Mouse (Mus musculus): Measurements from ENCODE around the gene Fitm2. TPM values are rescaled to one million over a fixed set of nuclear protein-coding genes. Genes with fewer than 3 reads are reported as not detected.

Gene Fitm2
- polyA plus RNA-seq (2012): 6.0 and 6.7 TPM in 2 replicates

DNA sequence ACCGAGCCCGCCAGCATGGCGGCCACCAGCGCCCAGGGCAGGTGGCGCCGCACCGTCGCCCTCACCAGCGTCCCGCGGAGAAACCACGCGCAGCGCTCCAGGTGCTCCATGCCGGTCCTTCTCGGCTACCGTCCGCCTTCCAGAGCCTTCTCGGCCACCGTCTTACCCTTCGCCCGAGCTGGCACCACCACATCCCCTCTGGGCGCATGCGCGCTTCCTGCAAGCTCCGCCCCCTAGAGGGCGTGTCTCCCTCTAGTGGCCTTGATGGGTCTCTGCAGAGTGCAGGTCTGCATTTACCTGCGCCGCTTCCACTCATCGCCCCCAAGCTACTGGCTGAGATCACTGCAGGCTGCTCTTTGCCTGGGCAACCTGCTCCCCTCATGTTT lies at the start of gene Fitm2:
TSS of gene Fitm2 (minus strand) at position 164 of the 386 bp plus-strand sequence.
- TF ChIP-seq GATA1 (IDR thresholded peaks at IDR 0.05; ENCODE audit: low read length): no peak

GRCm38 (mm10) chr2:163506300-163507004 lies 34.0 kb upstream of the Fitm2 start, which contains the start of gene Hnf4a:
Gene Hnf4a, plus strand, starts transcription at chr2:163506808.
- TF ChIP-seq GATA1 (IDR thresholded peaks at IDR 0.05; ENCODE audit: low read length): no peak

DNA sequence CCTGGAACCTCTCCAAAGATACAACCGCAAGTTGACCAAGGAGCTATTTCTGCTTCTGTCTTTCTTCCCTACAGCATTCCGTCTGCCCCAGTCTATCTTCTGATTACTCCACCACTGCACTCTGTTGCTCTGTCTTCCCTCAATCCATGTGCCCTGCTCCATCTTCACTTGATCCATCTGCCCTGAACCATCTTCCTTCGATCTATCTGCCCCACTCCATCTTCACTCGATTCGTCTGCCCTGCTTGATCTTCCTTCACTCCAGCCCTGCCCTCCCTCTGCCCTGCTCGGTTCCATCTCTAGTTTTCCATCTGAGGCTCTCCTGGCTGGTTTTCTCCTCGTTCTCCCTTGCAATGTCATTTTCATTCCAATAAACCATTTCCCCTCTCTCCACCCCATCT lies 30.8 kb upstream of the Fitm2 start:
- no peak for TF ChIP-seq GATA1 (IDR thresholded peaks at IDR 0.05; ENCODE audit: low read length)

- no peak for TF ChIP-seq GATA1 (IDR thresholded peaks at IDR 0.05; ENCODE audit: low read length)
Observed at GRCm38 (mm10) chr2:163502219-163502618, 29.8 kb upstream of the Fitm2 start.

DNA sequence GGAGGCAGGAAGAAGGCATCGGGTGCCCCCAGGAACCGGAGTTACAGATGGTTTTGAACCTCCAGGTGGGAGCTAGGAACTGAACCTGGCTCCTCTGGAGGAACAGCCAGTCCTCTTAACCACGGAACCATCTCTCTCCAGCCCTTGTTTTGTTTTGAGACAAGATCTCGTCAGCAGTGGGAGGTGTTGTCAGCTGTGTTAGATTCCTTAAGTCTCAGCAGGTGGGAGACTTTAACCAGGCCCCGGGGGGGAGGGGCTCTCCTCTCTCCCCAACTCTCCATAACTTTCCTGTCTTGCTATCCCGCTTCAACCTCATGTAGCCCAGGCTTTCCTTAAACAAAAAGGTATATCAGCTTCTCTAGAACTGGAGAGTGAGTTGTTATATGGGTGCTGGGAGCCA lies 22.0 kb upstream of the Fitm2 start:
- TF ChIP-seq GATA1 (IDR thresholded peaks at IDR 0.05; ENCODE audit: low read length): no peak

DNA sequence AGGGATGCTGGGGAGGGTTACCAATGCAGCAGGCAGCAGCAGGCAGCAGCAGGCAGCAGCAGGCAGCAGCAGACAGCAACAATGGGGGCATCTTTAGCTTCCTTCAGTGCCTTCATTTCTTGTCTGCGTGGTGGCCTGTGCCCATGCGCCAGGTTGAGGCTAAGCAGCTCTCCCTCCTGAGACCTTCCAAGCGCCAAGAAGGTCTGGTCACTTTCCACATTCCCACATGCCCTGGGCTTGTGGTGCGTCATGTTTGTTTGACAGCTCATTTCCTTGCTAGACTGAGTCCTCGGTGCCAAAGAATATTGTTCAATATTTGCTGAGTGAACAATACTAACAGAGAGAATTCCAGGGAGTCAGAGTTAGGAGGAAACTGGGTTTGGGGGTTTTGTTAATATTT lies 21.5 kb upstream of the Fitm2 start:
- no peak for TF ChIP-seq GATA1 (IDR thresholded peaks at IDR 0.05; ENCODE audit: low read length)

GRCm38 (mm10) chr2:163493031-163493430 lies 20.6 kb upstream of the Fitm2 start:
- TF ChIP-seq GATA1 (IDR thresholded peaks at IDR 0.05; ENCODE audit: low read length): no peak

DNA sequence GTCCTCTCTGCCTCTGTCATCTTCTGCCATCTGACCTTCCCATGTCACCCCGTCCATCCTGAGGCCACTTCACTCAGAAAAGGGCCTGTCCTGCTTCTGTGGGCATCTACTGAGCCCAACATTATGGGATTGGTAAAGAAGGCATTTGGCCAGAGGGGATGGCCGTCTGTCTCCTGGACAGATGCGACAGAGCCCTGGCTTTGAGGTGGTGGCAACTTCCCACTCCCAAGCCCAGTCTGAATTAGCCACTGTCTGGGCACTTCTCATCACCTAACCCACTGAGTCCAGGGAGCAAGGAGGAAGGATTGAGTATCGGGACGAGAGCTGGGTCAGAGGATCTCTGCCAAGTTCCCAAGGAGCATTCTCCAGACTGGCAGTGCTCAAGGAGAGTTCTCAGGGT lies 19.6 kb upstream of the Fitm2 start, which contains the start of gene R3hdml:
TSS of gene R3hdml (plus strand) at position 301 of the 400 bp plus-strand sequence.
- no peak for TF ChIP-seq GATA1 (IDR thresholded peaks at IDR 0.05; ENCODE audit: low read length)

GRCm38 (mm10) chr2:163491351-163491750 lies 18.9 kb upstream of the Fitm2 start:
- TF ChIP-seq GATA1 (IDR thresholded peaks at IDR 0.05; ENCODE audit: low read length): no peak

GRCm38 (mm10) chr2:163490656-163491055 lies 18.2 kb upstream of the Fitm2 start:
- TF ChIP-seq GATA1 (IDR thresholded peaks at IDR 0.05; ENCODE audit: low read length): no peak

- no peak for TF ChIP-seq GATA1 (IDR thresholded peaks at IDR 0.05; ENCODE audit: low read length)
Observed at GRCm38 (mm10) chr2:163489725-163490291, 17.4 kb upstream of the Fitm2 start.

DNA sequence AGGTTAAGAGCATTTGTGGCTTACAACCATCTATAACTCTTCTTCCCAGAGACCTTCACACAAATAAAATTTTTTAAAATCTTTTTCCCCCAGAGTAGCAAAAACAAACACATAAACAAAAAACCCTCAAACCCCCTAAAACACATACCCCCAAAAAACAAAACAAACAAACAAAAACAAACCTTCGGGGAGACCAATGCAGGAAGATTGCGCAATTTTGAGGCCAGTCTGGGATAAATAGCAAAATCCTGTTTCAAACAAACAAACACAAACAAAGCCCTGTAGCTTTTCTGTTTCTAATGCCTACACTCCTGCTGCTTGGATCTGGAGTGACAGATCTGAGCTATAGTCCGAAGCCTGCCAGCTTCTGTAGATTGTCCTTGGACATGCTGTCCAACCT lies 14.9 kb upstream of the Fitm2 start:
- no peak for TF ChIP-seq GATA1 (IDR thresholded peaks at IDR 0.05; ENCODE audit: low read length)

GRCm38 (mm10) chr2:163481539-163482029 lies 9.2 kb upstream of the Fitm2 start:
- TF ChIP-seq GATA1 (IDR thresholded peaks at IDR 0.05; ENCODE audit: low read length): no peak

DNA sequence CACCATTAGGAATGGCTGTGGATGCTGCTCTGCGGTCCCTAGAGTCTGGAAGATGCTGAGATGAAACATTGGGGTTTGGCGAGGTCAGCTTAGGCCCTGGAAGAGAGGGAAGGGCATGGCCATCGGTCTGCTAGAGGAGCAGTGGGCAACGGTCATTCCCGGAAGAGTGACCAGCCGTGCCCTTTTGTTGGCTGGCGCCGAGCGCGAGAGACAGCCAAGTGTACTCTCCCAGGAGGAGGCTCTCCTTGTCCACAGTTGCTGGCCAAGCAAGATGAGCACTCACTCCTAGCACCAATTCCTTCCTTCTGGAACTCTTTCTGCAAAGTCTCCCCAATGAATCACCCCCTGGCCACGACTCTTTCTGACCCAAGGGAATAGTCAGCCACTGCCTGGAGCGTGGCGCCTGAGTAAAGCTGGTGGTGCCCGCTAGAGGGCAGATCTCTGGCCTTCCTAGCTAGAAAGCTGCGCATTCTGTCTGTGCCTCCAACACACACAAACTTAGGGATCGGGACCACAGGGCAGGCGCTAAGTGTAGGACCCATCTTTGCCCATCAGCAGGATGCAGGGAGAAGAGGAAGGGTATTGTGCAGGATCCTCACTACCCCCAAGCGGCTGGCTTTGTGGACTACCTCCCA lies 7.9 kb upstream of the Fitm2 start:
- no peak for TF ChIP-seq GATA1 (IDR thresholded peaks at IDR 0.05; ENCODE audit: low read length)

GRCm38 (mm10) chr2:163471710-163472465 lies 541 bp downstream of the Fitm2 start:
- no peak for TF ChIP-seq GATA1 (IDR thresholded peaks at IDR 0.05; ENCODE audit: low read length)

GRCm38 (mm10) chr2:163471136-163471535 lies 1.3 kb downstream of the Fitm2 start:
- TF ChIP-seq GATA1 (IDR thresholded peaks at IDR 0.05; ENCODE audit: low read length): no peak

Measured in G1E-ER4 (cell line).